Mouse (Mus musculus) embryonic fibroblast, embryonic 13.5 days (primary cell): Measurements from ENCODE around the gene Serpine2.

Source experiments
- CTCF ChIP-seq: IDR thresholded peaks from 2 replicates; pipeline ENCODE4 v1.5.1; 2011; ENCODE audit warnings: mild to moderate bottlenecking, control low read depth, low read length, moderate library complexity, borderline replicate concordance; ENCODE audit not compliant: insufficient read depth
- POLR2A ChIP-seq: IDR thresholded peaks from 2 replicates; pipeline ENCODE4 v1.6.1; 2011; ENCODE audit warnings: low read depth, mild to moderate bottlenecking, control low read depth, low read length, moderate library complexity

GRCm38 (mm10) chr1:79751186-79751585, 109.8 kb downstream of the Serpine2 start:
- TF ChIP-seq POLR2A, result no peak
- no peak for TF ChIP-seq CTCF
